Comparison of ENCODE assay signal across 22 mouse cellular contexts in the genomic region with DNA sequence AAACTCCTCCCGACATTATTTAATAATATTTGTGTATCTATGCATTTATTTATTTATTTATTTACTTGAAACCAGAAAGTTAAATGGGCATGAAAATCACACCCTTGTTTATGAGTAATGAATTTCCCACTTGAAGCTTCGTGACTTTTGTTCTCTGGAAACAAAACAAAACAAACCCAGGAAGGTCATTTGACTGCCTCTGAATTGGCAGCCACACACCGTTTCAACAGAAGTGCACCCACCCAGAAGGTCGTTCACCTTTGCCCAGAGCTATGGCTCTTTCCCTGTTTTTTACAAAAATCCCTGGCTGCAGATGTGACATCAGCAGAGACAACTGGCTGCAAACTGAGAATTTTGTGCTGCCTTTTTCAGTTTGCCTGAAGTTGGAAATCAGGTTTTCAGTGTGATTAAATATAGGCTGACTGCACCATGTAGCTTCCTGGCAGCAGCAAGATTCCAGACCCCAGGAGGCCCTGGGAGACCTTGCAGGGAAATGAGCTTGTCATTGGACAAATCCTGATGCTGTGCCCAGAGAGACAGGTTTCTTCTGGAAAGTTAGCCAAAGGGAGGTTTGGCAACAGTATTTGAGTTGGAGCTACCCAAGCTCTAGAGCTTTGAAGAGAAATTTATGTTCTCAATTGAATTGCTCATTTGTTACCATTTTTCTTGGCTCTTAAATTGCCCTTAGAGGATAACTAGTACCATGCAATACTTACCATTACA.
DNase-seq lines count a peak whose midpoint lies in the region; ATAC-seq lines count a peak whose summit lies in the region.
"Had no signal": no experiment of that assay in that cellular context is flagged by ENCODE, and none has a peak within 500 bp of the region (broad histone marks: within the 10 kb centered on the region; RNA-seq: fewer than 3 reads in every experiment).

No protein-coding gene starts in this region.

- ATAC-seq in forebrain, embryonic 14.5 days = no peak
- no peak for ATAC-seq in forebrain, embryonic 15.5 days (replicated peaks)
- no peak for ATAC-seq in midbrain, embryonic 14.5 days (ENCODE audit: low FRiP score, low TSS enrichment)
- no peak; the same call in 1 of the 2 replicates for ATAC-seq in midbrain, embryonic 15.5 days (replicated peaks)

- H3K27ac ChIP-seq in forebrain, embryonic 14.5 days (ENCODE audit: low read depth, low read length) = no peak overlapping the region
- H3K27ac ChIP-seq in forebrain, embryonic 15.5 days (replicated peaks) = no peak overlapping the region
- H3K27ac ChIP-seq in midbrain, embryonic 14.5 days (replicated peaks; ENCODE audit: low read depth, low read length) = no peak overlapping the region
- no peak overlapping the region for H3K27ac ChIP-seq in midbrain, embryonic 15.5 days
- H3K27ac ChIP-seq: gastrocnemius, adult 2 months; heart, embryonic 15.5 days; limb, embryonic 13.5 days; liver, embryonic 15.5 days; neural tube, embryonic 13.5 days had no signal

- no peak overlapping the region for H3K4me3 ChIP-seq in forebrain, embryonic 14.5 days (ENCODE audit: low read depth, low read length)
- no peak overlapping the region for H3K4me3 ChIP-seq in forebrain, embryonic 15.5 days
- no peak overlapping the region for H3K4me3 ChIP-seq in midbrain, embryonic 14.5 days (replicated peaks; ENCODE audit: low read depth, low read length)
- no peak overlapping the region for H3K4me3 ChIP-seq in midbrain, embryonic 15.5 days
- H3K4me3 ChIP-seq: gastrocnemius, adult 2 months; heart, embryonic 15.5 days; limb, embryonic 13.5 days; liver, embryonic 15.5 days; neural tube, embryonic 13.5 days had no signal

- H3K36me3 ChIP-seq in forebrain, embryonic 14.5 days (ENCODE audit: control insufficient read depth, insufficient read depth, low read length) = no peaks in the 10 kb centered on the region
- H3K36me3 ChIP-seq in forebrain, embryonic 15.5 days = no peaks in the 10 kb centered on the region
- no peaks in the 10 kb centered on the region for H3K36me3 ChIP-seq in midbrain, embryonic 14.5 days (ENCODE audit: control insufficient read depth, insufficient read depth, low read length)
- no peaks in the 10 kb centered on the region for H3K36me3 ChIP-seq in midbrain, embryonic 15.5 days (replicated peaks)
- H3K36me3 ChIP-seq: heart, embryonic 15.5 days; limb, embryonic 13.5 days; liver, embryonic 15.5 days; neural tube, embryonic 13.5 days had no signal

- H3K9me3 ChIP-seq in forebrain, embryonic 14.5 days (replicated peaks; ENCODE audit: control insufficient read depth, low read length) = no peaks in the 10 kb centered on the region
- no peaks in the 10 kb centered on the region for H3K9me3 ChIP-seq in forebrain, embryonic 15.5 days
- H3K9me3 ChIP-seq in midbrain, embryonic 14.5 days (ENCODE audit: control insufficient read depth, low read length) = no peaks in the 10 kb centered on the region
- H3K9me3 ChIP-seq in midbrain, embryonic 15.5 days = no peaks in the 10 kb centered on the region
- H3K9me3 ChIP-seq: heart, embryonic 15.5 days; limb, embryonic 13.5 days; liver, embryonic 15.5 days; neural tube, embryonic 13.5 days had no signal

- H3K4me2 ChIP-seq in forebrain, embryonic 14.5 days (ENCODE audit: low read length) = no peak overlapping the region
- H3K4me2 ChIP-seq in forebrain, embryonic 15.5 days (replicated peaks) = no peak overlapping the region
- no peak overlapping the region for H3K4me2 ChIP-seq in midbrain, embryonic 14.5 days (ENCODE audit: low read length)
- no peak overlapping the region for H3K4me2 ChIP-seq in midbrain, embryonic 15.5 days
- H3K4me2 ChIP-seq: heart, embryonic 15.5 days; limb, embryonic 13.5 days; liver, embryonic 15.5 days; neural tube, embryonic 13.5 days had no signal

- H3K9ac ChIP-seq in forebrain, embryonic 14.5 days (ENCODE audit: low read length) = no peak overlapping the region
- H3K9ac ChIP-seq in forebrain, embryonic 15.5 days (replicated peaks) = no peak overlapping the region
- H3K9ac ChIP-seq in midbrain, embryonic 14.5 days (replicated peaks; ENCODE audit: low read length) = no peak overlapping the region
- H3K9ac ChIP-seq in midbrain, embryonic 15.5 days = no peak overlapping the region
- H3K9ac ChIP-seq: heart, embryonic 15.5 days; limb, embryonic 13.5 days; liver, embryonic 15.5 days; neural tube, embryonic 13.5 days had no signal

- no peaks in the 10 kb centered on the region for H3K27me3 ChIP-seq in forebrain, embryonic 14.5 days (replicated peaks; ENCODE audit: control insufficient read depth, insufficient read depth, low read length)
- no peaks in the 10 kb centered on the region for H3K27me3 ChIP-seq in forebrain, embryonic 15.5 days
- H3K27me3 ChIP-seq in midbrain, embryonic 14.5 days (ENCODE audit: control insufficient read depth, insufficient read depth, low read length) = no peaks in the 10 kb centered on the region
- no peaks in the 10 kb centered on the region for H3K27me3 ChIP-seq in midbrain, embryonic 15.5 days (replicated peaks)
- H3K27me3 ChIP-seq: heart, embryonic 15.5 days; limb, embryonic 13.5 days; liver, embryonic 15.5 days; neural tube, embryonic 13.5 days had no signal

- peaks cover 8% of the 10 kb centered on the region; the same call in 1 of the 2 replicates for H3K4me1 ChIP-seq in forebrain, embryonic 14.5 days (ENCODE audit: control insufficient read depth, insufficient read depth, low read length)
- peaks cover 9% of the 10 kb centered on the region; the same call in 1 of the 2 replicates for H3K4me1 ChIP-seq in forebrain, embryonic 15.5 days
- peaks cover 13% of the 10 kb centered on the region; the same call in 1 of the 2 replicates for H3K4me1 ChIP-seq in midbrain, embryonic 14.5 days (ENCODE audit: control insufficient read depth, insufficient read depth, low read length)
- H3K4me1 ChIP-seq in midbrain, embryonic 15.5 days = peaks cover 17% of the 10 kb centered on the region
- H3K4me1 ChIP-seq: heart, embryonic 15.5 days; liver, embryonic 15.5 days had no signal

- peak; percentile 8 for DNase-seq in adrenal gland, postnatal 10 days
- no peak for DNase-seq in adrenal gland, adult 18-20 months (ENCODE audit: low spot score in 2 of 2)
- peak; percentile 4 for DNase-seq in forebrain, embryonic 14.5 days (ENCODE audit: low spot score)
- peak; percentile 1 to 26 for DNase-seq in kidney, postnatal 36 days
- DNase-seq in kidney, adult 11 months = no peak
- DNase-seq in midbrain, embryonic 14.5 days = peak; percentile 13
- DNase-seq: adrenal gland, postnatal 25 days; cerebellum, adult 18-20 months; gastrocnemius, adult 2 months; heart, postnatal 36 days; kidney, adult 18-20 months; kidney, postnatal 14 days; layer of hippocampus, postnatal 36 days; lung, postnatal 4 days; right cerebral cortex, postnatal 4 days; thymus, postnatal 14 days had no signal

- 37% methylated on average over 4 of the region's 4 CpGs for WGBS in forebrain, embryonic 14.5 days
- 34% methylated on average over 4 of the region's 4 CpGs for WGBS in forebrain, embryonic 15.5 days
- WGBS in midbrain, embryonic 14.5 days = 33% methylated on average over 4 of the region's 4 CpGs
- 32% methylated on average over 4 of the region's 4 CpGs for WGBS in midbrain, embryonic 15.5 days

Comparison
In these comparisons a context has a peak if more than half of its experiments do, and no peak if none do; other contexts are left out.
1. DNase-seq: peak in adrenal gland, postnatal 10 days (single experiment), forebrain, embryonic 14.5 days (single experiment), kidney, postnatal 36 days (2 of 2) and midbrain, embryonic 14.5 days (single experiment); none in adrenal gland, adult 18-20 months (0 of 2) and kidney, adult 11 months (single experiment).